Mouse (Mus musculus) cerebellum, adult 2 months (tissue): ENCODE results near the gene Etv6. TPM values are rescaled to one million over a fixed set of nuclear protein-coding genes. Genes with fewer than 3 reads are reported as not detected.

Experiments
- DNase-seq, 2 experiments: peaks; one replicate each; pipeline ENCODE4 v3.0.0; 2021
- H3K27ac ChIP-seq: fragments of 200-500 bp; 2 replicates; pipeline ENCODE4 v1.5.1; 2012; ENCODE audit warnings: low read length, control low read depth, inconsistent platforms; ENCODE audit not compliant: insufficient read depth
- H3K27me3 ChIP-seq: fragments of 200-500 bp; 2 replicates; pipeline ENCODE4 v1.6.1; 2012; ENCODE audit warnings: inconsistent platforms, mild to moderate bottlenecking, low read length, moderate library complexity; ENCODE audit not compliant: control insufficient read depth, insufficient read depth
- H3K4me1 ChIP-seq: fragments of 200-500 bp; 2 replicates; pipeline ENCODE4 v1.6.1; 2011; ENCODE audit warnings: low read length; ENCODE audit not compliant: control insufficient read depth, insufficient read depth
- H3K4me3 ChIP-seq: fragments of 200-500 bp; replicated peaks from 2 replicates; pipeline ENCODE3; 2011; ENCODE audit warnings: mild to moderate bottlenecking, low read depth, low read length, control low read depth; ENCODE audit not compliant: insufficient read depth
- CTCF ChIP-seq: fragments of 200-500 bp; IDR thresholded peaks from 2 replicates; pipeline ENCODE4 v1.5.1; 2011; ENCODE audit warnings: low read depth, mild to moderate bottlenecking, control low read depth, low read length, moderate library complexity, borderline replicate concordance; ENCODE audit not compliant: insufficient read depth
- POLR2A ChIP-seq: fragments of 200-500 bp; IDR thresholded peaks from 2 replicates; pipeline ENCODE4 v1.6.1; 2011; ENCODE audit warnings: low read length, control low read depth, borderline replicate concordance; ENCODE audit not compliant: insufficient read depth
- WGBS: fragments of 180-500 bp; shearing (Covaris S2); methylation state at CpG from one replicate; pipeline ENCODE4 v1.1.7; 2018; 5-methylcytosine and 5-hydroxymethylcytosine counted together
- polyA plus RNA-seq: library from polyadenylated mRNA; depleted of rRNA; stranded (reverse); fragments of >200 nt; gene quantifications from 2 replicates; pipeline ENCODE4 v1.2.3, GENCODE M21; 2012

Etv6 gene
- polyA plus RNA-seq, 1 experiment: 8.9 TPM

DNA sequence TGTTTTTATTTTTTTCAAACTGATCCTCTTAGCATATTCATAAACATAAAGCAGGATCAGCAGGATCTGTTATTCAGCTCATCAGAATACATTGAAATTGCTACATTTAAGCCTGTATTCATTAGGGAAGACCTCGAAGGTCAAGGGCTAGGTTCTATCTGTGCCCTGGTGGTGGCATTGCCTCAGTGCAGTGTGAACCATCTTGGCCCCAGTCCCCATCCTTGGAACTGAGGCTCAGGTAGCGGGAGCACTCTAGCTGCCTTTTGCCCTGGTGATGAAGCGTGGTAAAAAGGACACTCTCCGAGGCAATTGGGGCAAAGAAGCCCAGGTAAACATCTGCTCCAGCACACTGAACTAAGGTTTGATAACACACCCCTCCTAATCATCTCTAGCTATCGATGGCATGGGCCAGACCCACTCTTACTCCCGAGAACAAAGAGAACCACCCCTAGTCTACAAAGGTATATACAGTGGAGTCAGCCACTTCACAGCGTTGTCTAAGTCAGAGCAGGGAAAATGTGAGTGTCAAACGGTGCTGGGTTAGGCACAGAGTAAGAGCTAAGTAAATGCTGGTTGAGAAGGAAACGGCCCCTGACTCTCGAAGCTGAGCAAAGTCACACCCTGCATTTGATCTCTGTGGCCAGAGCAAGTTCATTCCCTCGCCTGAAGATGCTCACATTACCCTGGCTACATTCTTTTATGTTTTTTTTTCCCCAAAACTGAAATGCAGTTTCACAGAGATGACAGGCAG, 148.3 kb downstream of the Etv6 start:
- TF ChIP-seq CTCF (no peak), POLR2A (no peak)
- no peak overlapping the region for H3K27ac ChIP-seq
- 91% methylated on average over 11 of the region's 11 CpGs for WGBS

DNA sequence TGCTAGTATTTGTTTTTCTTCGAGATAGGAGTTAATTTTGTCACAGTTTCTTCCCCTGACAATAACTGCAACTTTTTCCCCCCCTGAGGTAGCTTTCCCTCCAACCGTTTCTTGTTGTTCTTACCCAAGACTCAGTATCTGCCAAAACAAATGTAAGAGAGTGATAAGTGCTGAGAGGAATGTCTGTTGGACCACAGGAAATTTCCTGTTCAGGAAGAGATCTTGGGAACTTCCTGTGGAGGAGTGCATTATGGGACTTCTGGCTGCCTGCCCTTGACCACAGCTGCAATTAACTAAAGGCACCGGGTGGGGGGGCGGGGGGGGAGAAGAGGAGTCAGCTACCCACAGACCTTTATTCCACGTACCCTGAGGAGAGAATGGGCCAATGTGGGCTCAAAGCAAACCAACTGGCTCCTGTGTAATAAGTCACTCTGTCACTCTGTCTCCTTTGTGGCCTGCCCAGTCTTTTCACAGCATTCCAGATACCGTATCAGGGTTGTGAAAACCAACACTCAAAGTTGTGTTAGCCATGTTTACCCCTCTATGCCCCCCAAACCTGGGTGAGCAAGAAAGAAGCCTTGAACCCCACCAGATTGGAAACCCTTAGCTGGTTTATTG, 150.9 kb downstream of the Etv6 start:
- WGBS: 63% methylated on average over 6 of the region's 6 CpGs
- no peak for TF ChIP-seq CTCF
- TF ChIP-seq POLR2A: no peak
- Histone ChIP-seq H3K4me3 (no peak overlapping the region), H3K27me3 (no peaks in the 10 kb centered on the region), H3K4me1 (no peaks in the 10 kb centered on the region; the same call in 1 of the 2 replicates), H3K27ac (no peak overlapping the region)
- no peak for DNase-seq

More for the DNA sequence above, 148.3 kb downstream of the Etv6 start:
- Histone ChIP-seq H3K4me3 (no peak overlapping the region), H3K27me3 (no peaks in the 10 kb centered on the region), H3K4me1 (no peaks in the 10 kb centered on the region)
- no peak for DNase-seq

DNA sequence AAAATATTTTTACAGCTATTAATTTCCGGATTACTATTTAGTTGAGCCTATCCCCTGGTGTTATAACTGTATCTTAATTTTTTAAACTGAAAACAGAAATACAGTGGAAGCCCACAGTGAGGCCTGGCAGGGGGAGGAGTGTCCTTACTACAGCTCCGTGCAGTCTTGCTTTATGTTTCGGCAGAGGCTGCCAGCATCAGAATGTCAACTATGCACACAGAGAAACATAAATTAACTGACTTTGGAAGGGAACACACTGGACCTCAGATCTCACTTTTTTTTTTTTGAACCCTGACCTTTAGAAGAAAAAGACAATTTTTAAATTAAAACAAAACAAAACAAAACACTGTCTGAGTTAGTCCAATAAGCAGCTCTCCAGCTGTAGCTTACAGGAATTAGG, 153.2 kb downstream of the Etv6 start:
- no peak for DNase-seq
- Histone ChIP-seq H3K27ac (no peak overlapping the region), H3K4me3 (no peak overlapping the region), H3K4me1 (no peaks in the 10 kb centered on the region; the same call in 1 of the 2 replicates), H3K27me3 (no peaks in the 10 kb centered on the region)
- TF ChIP-seq CTCF: no peak
- no peak for TF ChIP-seq POLR2A
- whole genome bisulfite sequencing: 74% methylated on average over 3 of the region's 3 CpGs

DNA sequence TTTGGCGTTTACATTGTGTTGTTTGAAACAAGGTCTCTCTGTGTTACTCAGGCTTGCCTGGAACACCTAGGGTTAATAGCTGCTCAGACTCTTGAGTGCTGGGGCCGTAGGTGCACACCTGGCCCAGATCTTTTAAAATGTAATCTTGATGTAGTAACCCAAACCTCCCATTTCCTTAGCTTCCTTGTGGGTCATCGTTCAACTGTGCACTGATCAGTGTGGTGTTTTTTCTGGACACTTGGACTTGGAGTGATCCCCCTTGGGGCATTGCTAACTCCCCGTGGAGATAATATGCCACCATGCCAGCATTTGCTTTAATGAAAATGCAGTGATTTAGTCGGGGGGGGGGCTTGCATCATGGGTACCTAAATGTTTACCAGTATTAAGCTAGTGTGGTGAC, 153.7 kb downstream of the Etv6 start:
- no peak overlapping the region for H3K27ac ChIP-seq
- 34% methylated on average over 5 of the region's 5 CpGs for WGBS
- H3K4me1 ChIP-seq: no peaks in the 10 kb centered on the region; the same call in 1 of the 2 replicates
- no peaks in the 10 kb centered on the region for H3K27me3 ChIP-seq
- DNase-seq: no peak
- TF ChIP-seq POLR2A (no peak), CTCF (no peak)
- H3K4me3 ChIP-seq: no peak overlapping the region

DNA sequence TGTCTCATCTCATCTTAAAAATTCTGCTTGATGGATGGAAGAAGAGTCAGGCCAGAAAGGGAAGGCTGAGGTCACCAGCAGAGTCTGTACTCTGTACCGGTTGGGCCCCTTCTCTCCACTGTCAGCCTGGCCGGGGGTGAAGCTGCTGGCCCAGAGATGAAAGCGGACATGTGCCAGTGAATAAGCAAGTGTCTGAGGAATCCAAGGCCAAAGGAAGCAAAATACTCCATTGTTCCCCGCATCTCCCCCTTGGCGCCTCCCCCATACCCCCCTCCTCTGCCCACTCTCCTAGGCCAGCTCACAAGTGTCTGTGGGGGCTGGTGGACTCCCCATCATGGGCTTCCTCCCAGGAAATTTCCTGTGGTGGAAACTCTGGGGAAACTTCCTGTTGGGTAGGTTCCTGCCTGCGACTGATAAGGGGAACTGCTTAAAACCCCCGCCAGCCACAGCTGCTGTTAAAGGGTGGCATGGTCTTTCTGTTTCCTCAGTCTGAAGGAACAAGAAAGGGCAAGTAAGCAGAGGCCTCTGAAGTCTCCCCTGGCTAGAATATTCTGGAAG, 154.2 kb downstream of the Etv6 start:
- TF ChIP-seq CTCF (no peak), POLR2A (no peak)
- Histone ChIP-seq H3K4me3 (no peak overlapping the region), H3K27ac (no peak overlapping the region), H3K27me3 (no peaks in the 10 kb centered on the region), H3K4me1 (no peaks in the 10 kb centered on the region; the same call in 1 of the 2 replicates)
- 37% methylated on average over 7 of the region's 7 CpGs for WGBS
- peak in 1 of 2 experiments; percentile 30 for DNase-seq

DNA sequence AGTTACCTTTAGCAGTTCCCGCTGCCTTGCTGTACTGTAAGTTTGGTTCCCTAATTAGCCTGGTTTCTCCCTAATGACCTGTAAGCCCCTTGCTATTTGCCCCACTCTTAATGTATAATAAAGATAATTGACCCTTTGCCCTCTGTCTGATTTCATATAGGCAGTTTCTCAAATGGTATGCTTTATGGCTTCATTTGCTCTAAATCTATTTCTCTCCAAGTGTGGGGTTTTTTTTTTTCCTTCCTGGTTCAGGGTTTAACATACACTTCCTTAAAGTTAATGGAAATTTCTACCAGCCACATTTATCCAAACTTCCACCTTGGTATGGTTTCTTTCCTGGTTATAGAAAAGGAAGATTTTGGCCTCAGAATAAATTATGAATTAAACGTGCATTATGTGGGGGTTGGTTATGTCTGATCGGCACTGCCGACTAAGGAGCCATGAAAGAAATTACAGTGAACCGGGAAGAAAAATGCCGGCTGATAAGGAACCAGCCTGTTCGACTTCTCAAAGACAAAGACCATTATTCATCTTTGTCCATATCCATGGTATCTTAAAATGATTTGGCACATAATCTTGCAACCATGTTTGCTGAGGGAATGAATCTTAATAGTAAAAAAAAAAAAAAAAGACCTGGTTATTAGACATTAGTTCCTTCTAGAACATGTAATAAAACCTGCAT, 155.2 kb downstream of the Etv6 start:
- Histone ChIP-seq H3K27ac (no peak overlapping the region), H3K4me1 (no peaks in the 10 kb centered on the region; the same call in 1 of the 2 replicates), H3K27me3 (no peaks in the 10 kb centered on the region), H3K4me3 (no peak overlapping the region)
- 77% methylated on average over 7 of the region's 7 CpGs for WGBS
- TF ChIP-seq POLR2A (no peak), CTCF (no peak)
- no peak for DNase-seq

DNA sequence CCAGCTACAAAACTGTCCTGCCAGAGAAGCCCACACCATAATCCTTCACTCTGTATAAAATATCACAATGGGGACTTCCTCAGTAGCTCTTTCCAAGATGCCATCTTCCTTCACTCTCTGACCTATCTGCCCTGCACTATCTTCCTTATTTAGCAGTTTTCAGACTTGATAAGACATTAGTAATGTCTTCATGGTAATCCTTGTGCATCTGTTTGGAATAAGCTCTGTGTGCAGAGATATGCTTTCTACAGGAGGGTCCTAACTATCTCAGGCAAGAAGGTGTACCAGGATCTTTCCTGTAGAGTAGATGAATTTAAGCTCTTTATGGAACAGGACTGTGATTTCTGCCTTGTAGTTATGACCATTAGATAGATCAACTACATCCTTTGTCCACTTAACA, 157.2 kb downstream of the Etv6 start:
- no peaks in the 10 kb centered on the region; the same call in 1 of the 2 replicates for H3K4me1 ChIP-seq
- H3K4me3 ChIP-seq: no peak overlapping the region
- H3K27me3 ChIP-seq: no peaks in the 10 kb centered on the region
- no peak for DNase-seq
- no peak overlapping the region for H3K27ac ChIP-seq
- TF ChIP-seq POLR2A (no peak), CTCF (no peak)

DNA sequence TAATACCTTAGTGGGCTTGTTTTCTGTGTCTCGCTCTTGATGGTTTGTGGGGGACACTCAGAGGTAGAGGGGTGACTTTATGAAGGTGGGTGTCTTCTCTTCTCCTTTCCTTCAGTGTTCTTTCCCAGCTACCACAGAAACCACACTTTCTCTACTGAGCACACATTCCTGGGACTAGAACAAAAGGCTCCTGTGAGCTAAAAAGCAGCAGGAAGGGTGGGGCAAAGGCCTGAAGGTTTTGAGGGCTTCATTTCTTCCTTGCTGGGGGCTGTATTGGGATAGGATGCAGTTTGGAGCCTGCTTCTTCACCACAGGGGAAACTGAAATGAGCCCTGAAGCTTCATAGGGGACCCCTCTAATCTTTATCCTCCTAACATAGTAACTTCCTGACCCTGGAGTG, 164.4 kb downstream of the Etv6 start:
- H3K4me3 ChIP-seq: no peak overlapping the region
- H3K27ac ChIP-seq: no peak overlapping the region
- WGBS: 95% methylated on average over 1 of the region's 1 CpGs
- no peaks in the 10 kb centered on the region for H3K4me1 ChIP-seq
- DNase-seq: no peak
- no peaks in the 10 kb centered on the region for H3K27me3 ChIP-seq
- TF ChIP-seq CTCF (no peak), POLR2A (no peak)
